Mouse (Mus musculus) Muller cell, postnatal 12 days (primary cell): ENCODE results near the gene Pym1.

ENCODE experiments used
- DNase-seq: peaks from one replicate; pipeline ENCODE4 v3.0.0-alpha.2; 2015; ENCODE audit errors: inconsistent ontology term

The Pym1 gene

GRCm38 (mm10) chr10:128804271-128805091 lies 56.8 kb downstream of the Pym1 start, which contains the start of gene Tmem198b:
TSS of gene Tmem198b (minus strand) at chr10:128804370.
- peak; percentile 90 for DNase-seq

DNA sequence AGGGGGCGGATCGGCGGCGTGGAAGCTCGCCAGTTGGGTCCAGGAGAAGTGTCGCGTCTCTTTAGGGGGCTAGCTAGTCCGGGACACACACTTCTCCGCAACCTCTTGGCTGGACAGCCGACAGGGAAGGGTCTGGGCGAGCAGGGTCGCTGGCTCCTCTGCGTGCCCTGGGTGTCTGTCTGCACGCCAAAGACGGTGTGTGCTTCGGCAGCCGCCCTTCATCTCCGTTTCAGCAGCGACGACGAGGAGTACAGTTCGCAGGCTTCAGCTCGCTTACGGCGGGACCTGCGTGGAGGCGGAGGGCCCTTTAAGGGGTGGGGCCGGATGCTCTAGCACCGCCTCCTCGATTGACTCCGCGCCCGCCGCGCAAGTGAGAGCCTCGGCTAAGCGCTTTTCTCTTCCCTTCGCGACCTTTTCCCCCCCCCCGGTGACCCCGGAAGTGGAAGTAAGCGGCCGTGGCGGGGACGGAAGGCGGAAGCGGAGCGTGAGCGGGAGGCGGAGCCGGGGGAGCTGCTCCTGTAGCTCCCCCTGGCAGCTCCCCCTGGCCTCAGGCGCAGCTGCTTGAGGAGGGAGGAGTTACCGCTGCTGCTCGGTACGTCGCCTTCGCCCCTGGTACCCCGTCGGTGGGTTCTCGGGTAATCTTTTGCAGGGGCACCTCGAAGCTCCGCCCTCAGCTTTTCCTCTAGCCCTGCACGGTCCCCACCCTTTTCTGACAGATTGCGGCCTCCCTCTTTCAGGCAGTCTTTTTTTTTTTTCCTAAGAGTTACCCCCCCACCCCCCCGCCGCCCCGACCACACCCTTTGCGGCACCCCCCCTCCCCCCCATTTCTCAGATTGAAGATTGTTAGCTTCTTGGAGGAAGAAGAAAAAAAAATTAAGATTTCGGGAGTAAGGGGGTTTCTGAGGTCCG lies 57.7 kb downstream of the Pym1 start:
- DNase-seq, result peak; percentile 100

GRCm38 (mm10) chr10:128806086-128806485 lies 58.4 kb downstream of the Pym1 start:
- no peak for DNase-seq

DNA sequence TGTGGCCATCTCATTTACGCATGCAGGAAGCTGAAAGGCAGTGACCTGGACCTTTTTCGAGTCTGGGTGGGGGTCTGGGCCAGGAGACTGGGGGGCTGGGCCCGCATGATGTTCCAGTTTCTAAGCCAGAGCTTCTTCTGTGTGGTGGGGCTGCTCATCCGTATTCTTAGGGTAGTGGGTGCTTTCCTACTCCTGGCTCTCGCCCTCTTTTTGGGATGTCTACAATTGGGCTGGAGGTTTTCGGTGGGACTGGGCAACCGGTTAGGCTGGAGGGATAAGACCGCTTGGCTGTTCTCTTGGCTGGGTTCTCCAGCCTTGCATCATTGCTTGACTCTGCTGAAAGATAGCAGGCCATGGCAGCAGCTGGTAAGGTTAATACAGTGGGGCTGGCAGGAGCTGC lies 59.3 kb downstream of the Pym1 start:
- no peak for DNase-seq
